Mouse (Mus musculus) neural tube, embryonic 15.5 days (tissue): ENCODE measurements at regions not wholly inside any gene's neighbourhood (a gene's known extent, or its start where the extent isn't known, plus 50 kb on each side); places are given as distances from the start of the nearest gene placed in this dataset.

Experiments used
- ATAC-seq: fragments of 200-750 bp; cut with Nextera tagmentation; 2 replicates; pipeline ENCODE4 v1.8.0; 2017; ENCODE audit warnings: mild to moderate bottlenecking, moderate TSS enrichment, moderate library complexity; ENCODE audit not compliant: low FRiP score
- H3K27ac ChIP-seq: fragments of 300-500 bp; sonication (generic); replicated peaks from 2 replicates; pipeline ENCODE4 v1.5.1; 2015; ENCODE audit warnings: mild to moderate bottlenecking, inconsistent platforms
- H3K27me3 ChIP-seq: fragments of 300-500 bp; sonication (generic); replicated peaks from 2 replicates; pipeline ENCODE4 v1.6.1; 2015; ENCODE audit warnings: inconsistent platforms
- H3K36me3 ChIP-seq: fragments of 300-500 bp; sonication (generic); 2 replicates; pipeline ENCODE4 v1.6.1; 2015; ENCODE audit warnings: inconsistent platforms
- H3K4me1 ChIP-seq: fragments of 300-500 bp; sonication (generic); 2 replicates; pipeline ENCODE4 v1.6.1; 2015; ENCODE audit warnings: inconsistent platforms
- H3K4me2 ChIP-seq: fragments of 300-500 bp; sonication (generic); 2 replicates; pipeline ENCODE4 v1.6.1; 2015; ENCODE audit warnings: inconsistent platforms, mild to moderate bottlenecking, moderate library complexity
- H3K4me3 ChIP-seq: fragments of 300-500 bp; sonication (generic); replicated peaks from 2 replicates; pipeline ENCODE4 v1.5.1; 2015; ENCODE audit warnings: mild to moderate bottlenecking, inconsistent platforms
- H3K9ac ChIP-seq: fragments of 300-500 bp; sonication (generic); replicated peaks from 2 replicates; pipeline ENCODE4 v1.6.1; 2015; ENCODE audit warnings: mild to moderate bottlenecking, inconsistent platforms
- H3K9me3 ChIP-seq: fragments of 300-500 bp; sonication (generic); replicated peaks from 2 replicates; pipeline ENCODE4 v1.6.1; 2016; ENCODE audit warnings: inconsistent platforms
- WGBS: fragments of 180-500 bp; shearing (Covaris S2); methylation state at CpG from one replicate; pipeline ENCODE4 v1.1.7; 2015; ENCODE audit warnings: mixed read lengths; 5-methylcytosine and 5-hydroxymethylcytosine counted together

DNA sequence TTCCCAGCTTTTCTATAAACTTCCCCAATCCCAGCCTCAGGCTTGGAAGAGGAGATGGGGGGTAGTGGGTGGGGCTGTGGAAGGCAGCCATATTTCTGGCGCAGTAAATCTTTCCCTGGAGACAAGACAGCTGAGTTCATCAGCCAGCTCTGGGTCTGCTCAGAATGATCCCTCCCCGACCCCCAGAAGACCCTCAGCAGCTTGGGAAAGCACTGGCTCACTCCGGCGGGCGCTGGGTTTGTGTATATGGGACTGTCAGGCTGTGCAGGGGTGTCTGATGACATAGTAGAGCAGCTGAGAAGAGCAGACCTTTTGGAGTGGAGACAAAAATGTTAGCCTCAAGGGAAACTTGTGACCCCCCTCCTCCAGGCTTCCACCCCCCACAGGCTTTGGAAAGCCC, 181.4 kb downstream of the Zfp36l1 start:
- no peak for ATAC-seq
- peaks cover 33% of the 10 kb centered on the region for H3K4me1 ChIP-seq

DNA sequence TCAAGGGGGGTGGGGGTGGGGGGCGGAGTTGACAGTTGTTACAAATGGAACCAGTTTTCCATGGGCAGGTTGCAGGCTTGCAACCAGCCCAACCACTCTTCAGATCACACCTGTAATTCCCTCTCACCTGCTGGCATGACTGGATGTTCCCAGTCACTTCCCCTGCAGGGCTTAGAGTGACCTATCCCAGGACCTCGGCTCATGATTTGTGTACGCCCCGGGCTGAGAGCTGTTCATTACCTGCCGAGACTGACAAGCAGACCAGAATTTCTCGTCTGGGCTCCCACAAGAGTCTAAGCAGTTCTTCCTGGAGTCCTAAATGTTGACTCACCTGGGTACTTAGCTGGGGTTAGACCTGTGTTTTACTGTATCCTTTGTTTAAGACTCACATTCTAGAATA, 183.0 kb downstream of the Zfp36l1 start:
- Histone ChIP-seq H3K36me3 (no peaks in the 10 kb centered on the region), H3K4me3 (no peak overlapping the region), H3K9me3 (no peaks in the 10 kb centered on the region), H3K27me3 (no peaks in the 10 kb centered on the region), H3K4me1 (peaks cover 50% of the 10 kb centered on the region), H3K27ac (no peak overlapping the region), H3K4me2 (no peak overlapping the region), H3K9ac (no peak overlapping the region)
- ATAC-seq, result no peak
- 80% methylated on average over 6 of the region's 6 CpGs for WGBS

More for the DNA sequence above, 181.4 kb downstream of the Zfp36l1 start:
- 36% methylated on average over 5 of the region's 5 CpGs for WGBS
- H3K36me3 ChIP-seq, result no peaks in the 10 kb centered on the region
- no peak overlapping the region for H3K4me2 ChIP-seq
- no peaks in the 10 kb centered on the region for H3K9me3 ChIP-seq
- no peak overlapping the region for H3K4me3 ChIP-seq
- no peak overlapping the region for H3K9ac ChIP-seq
- H3K27me3 ChIP-seq, result no peaks in the 10 kb centered on the region
- no peak overlapping the region for H3K27ac ChIP-seq

DNA sequence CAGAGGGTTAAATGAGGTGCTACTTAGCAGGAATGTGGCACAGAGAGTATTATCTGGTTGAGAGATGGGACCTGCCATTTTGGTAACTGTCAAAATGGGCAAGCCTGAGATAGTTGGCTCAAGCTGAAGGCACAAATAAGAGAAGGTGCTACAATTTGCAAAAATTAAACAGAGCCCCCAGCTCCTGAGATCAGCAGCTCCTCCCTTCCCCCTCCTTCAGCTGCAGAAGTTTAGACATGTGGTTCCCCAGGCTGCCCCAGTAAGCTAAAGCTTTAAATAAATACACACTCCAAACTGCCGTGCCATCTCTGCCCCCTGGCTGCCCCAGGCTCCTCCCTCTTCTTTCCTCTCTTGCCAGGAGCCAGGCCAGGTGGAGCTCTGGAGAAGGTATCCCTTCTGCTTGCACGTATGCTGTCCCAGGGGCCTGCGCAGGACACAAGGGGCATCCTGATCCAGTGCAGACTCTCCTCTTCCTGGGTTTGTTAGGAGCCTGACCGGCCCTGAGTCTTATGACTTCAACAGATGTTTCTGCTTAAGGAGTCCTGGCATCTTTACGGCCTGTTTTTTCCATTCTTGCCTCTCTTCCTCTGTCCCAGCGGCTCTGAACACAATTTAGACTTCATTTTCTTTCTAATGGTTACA, 184.0 kb downstream of the Zfp36l1 start:
- Histone ChIP-seq H3K36me3 (no peaks in the 10 kb centered on the region), H3K27ac (peak overlapping the region; percentile 84), H3K9ac (no peak overlapping the region), H3K4me1 (peaks cover 58% of the 10 kb centered on the region), H3K4me3 (no peak overlapping the region), H3K27me3 (no peaks in the 10 kb centered on the region), H3K9me3 (no peaks in the 10 kb centered on the region), H3K4me2 (no peak overlapping the region)
- ATAC-seq, result no peak
- 34% methylated on average over 6 of the region's 6 CpGs for WGBS

DNA sequence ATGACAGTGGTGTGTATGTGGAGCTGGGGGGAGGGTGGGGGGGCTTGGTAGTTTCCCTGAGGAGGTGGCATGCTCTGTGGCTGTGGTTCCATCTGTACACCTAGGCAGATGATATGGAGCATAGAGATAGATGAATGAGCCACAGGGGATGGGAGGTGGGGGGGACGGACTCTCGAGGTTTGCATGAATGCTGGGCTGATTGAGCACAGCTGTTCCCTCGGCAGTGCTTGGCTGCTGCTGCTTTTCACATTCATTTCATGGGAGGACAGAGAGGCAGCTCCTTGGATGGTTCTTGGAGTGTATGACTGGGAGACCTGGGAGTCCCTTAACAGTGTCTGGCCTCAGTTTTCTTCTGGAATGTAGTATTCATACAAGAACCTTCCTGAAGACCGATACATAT, 184.5 kb downstream of the Zfp36l1 start:
- H3K4me1 ChIP-seq, result peaks cover 58% of the 10 kb centered on the region
- 30% methylated on average over 4 of the region's 4 CpGs for WGBS

DNA sequence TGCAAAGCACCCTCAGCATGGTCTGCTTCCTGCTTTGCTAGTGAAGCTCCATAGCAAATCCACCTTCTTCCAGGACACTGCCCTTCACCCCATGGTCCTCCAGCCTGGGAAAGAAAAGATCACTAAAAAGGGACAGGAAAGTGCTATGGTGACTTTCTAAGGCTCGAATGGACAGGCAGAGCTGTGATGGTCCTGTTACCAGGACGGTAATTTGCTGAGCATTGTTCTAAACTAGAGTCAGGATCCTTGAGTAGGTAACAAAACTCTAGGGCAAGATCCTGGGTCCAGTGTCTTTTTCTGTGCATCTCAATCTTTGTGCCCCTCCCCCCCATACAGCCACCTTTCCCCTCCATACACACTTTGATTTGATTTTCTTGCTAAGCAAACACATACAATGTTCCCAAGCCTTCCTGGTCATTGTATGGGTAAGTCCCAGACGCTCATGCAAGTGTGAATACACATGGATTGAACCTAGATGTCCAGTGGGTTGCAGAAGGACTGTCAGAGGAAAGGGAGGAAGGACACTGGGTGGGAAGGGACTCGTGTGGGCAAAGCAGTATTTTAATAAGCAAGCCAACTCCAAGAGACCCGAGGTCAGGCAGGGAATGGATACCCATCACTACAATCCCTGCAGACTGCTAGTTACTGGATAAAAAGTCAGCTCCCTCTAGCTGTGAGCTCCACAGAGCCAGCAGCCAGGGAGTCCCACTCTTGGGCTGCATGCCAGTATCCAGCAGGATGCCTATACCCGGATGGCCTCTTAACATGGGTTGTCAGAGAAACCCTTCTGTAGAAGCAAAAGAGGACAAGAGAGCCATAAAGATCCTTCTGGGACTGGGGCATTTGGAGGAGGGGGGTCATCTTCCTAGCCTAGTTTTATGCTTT, 186.9 kb downstream of the Zfp36l1 start:
- no peaks in the 10 kb centered on the region for H3K27me3 ChIP-seq
- peak; percentile 53; the same call in 1 of the 2 replicates for ATAC-seq
- H3K4me1 ChIP-seq, result peaks cover 52% of the 10 kb centered on the region
- H3K9me3 ChIP-seq, result no peaks in the 10 kb centered on the region
- H3K4me2 ChIP-seq, result peak overlapping the region; percentile 28
- peak overlapping the region; percentile 84 for H3K27ac ChIP-seq
- no peaks in the 10 kb centered on the region for H3K36me3 ChIP-seq
- H3K4me3 ChIP-seq, result no peak overlapping the region
- WGBS, result 15% methylated on average over 6 of the region's 6 CpGs
- H3K9ac ChIP-seq, result no peak overlapping the region

More for the DNA sequence above, 184.5 kb downstream of the Zfp36l1 start:
- H3K9me3 ChIP-seq, result no peaks in the 10 kb centered on the region
- no peaks in the 10 kb centered on the region for H3K27me3 ChIP-seq
- H3K4me3 ChIP-seq, result no peak overlapping the region
- peak overlapping the region; percentile 84 for H3K27ac ChIP-seq
- no peak overlapping the region for H3K9ac ChIP-seq
- H3K36me3 ChIP-seq, result no peaks in the 10 kb centered on the region
- H3K4me2 ChIP-seq, result no peak overlapping the region
- 0 out of 2 replicates have a peak, but pooled peaks have one; percentile 16 for ATAC-seq

DNA sequence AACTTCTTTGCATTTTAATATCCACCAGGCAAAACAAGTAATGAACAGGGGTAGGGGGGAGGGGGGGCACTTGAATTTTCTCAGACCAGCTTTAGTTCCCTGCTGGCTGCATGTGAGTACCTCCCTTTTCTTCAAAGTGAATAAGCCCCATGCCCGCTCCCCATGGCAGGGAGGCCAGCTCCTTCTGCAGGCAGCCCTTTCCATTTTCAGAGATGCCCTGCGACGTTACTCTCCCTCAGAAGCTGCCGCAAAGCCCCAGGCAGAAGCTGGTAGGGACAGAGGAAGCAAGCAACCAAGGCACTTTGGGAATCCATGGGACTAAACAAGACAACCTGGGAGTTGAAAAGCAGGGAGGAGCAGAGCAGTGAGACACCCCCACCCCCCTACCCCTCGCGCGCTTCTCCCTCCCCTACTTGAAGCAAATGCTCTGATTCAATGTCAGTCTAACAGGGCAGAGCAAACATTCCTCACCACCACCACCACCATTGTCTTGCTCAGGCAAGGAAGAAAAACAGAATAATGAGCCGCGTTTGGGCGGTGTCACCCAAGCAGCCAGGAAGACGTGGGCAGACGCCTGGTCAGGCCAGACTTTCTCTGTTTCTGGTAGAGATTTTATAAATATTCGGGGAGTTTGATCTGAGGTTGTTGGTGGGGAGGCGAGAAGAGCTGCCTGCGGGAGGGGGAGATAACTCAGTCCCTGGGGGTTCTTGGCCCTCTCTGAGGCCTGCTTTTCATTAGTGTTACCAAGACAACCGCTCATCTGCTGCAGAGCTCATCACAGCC, 187.7 kb downstream of the Zfp36l1 start:
- Histone ChIP-seq H3K36me3 (no peaks in the 10 kb centered on the region), H3K4me1 (peaks cover 50% of the 10 kb centered on the region), H3K27me3 (no peaks in the 10 kb centered on the region), H3K9me3 (no peaks in the 10 kb centered on the region; the same call in 1 of the 2 replicates), H3K27ac (peak overlapping the region; percentile 84), H3K9ac (no peak overlapping the region), H3K4me3 (no peak overlapping the region), H3K4me2 (peak overlapping the region; percentile 28)
- 2% methylated on average over 16 of the region's 16 CpGs for WGBS
- peak; percentile 85 for ATAC-seq

DNA sequence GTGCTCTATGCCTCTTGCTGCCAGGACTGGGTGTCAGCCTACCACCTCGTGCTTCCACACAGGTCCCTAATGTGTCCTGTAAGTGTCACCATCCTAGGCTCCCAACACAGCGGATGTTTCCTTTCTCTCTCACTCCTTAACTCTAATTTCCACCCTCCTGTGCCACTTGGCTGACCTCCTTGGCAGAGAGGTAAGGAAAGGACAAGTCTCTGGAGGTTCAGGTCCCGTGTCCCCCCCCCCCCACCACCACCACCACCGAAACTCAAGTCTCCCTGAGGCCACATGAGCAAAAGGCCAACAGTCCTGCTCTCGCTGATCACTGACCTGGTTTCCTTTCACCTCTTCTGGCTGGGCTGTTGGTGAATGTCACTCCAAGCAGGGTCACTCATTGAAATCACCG, 189.0 kb downstream of the Zfp36l1 start:
- ATAC-seq, result no peak

DNA sequence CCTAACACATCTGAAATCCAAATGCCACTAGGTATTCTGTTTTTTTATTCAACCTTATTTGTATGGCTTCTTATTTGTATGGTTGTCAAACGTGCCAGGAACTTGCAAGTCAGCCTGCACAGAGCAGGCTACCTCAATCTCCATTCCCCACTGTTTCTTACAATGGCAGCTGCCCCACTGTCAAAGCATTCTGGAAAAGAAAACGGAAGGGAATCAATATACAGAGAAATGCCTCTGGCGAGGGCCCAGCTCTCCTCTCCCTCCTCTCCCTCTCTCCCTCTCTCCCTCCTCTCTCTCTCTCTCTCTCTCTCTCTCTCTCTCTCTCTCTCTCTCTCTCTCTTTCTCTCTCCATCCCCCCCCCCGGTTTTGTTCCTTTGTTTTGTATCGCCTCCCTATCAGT, 191.0 kb downstream of the Zfp36l1 start:
- Histone ChIP-seq H3K4me2 (no peak overlapping the region), H3K4me1 (peaks cover 31% of the 10 kb centered on the region), H3K36me3 (no peaks in the 10 kb centered on the region), H3K27ac (no peak overlapping the region), H3K27me3 (no peaks in the 10 kb centered on the region), H3K9ac (no peak overlapping the region), H3K9me3 (no peaks in the 10 kb centered on the region; the same call in 1 of the 2 replicates), H3K4me3 (no peak overlapping the region)
- WGBS, result 23% methylated on average over 5 of the region's 5 CpGs
- no peak for ATAC-seq

More for the DNA sequence above, 189.0 kb downstream of the Zfp36l1 start:
- Histone ChIP-seq H3K4me1 (peaks cover 46% of the 10 kb centered on the region), H3K36me3 (no peaks in the 10 kb centered on the region), H3K9me3 (no peaks in the 10 kb centered on the region; the same call in 1 of the 2 replicates), H3K27ac (peak overlapping the region; percentile 84; the same call in 1 of the 2 replicates), H3K27me3 (no peaks in the 10 kb centered on the region), H3K4me2 (no peak overlapping the region), H3K9ac (no peak overlapping the region), H3K4me3 (no peak overlapping the region)
- WGBS, result 86% methylated on average over 6 of the region's 6 CpGs

DNA sequence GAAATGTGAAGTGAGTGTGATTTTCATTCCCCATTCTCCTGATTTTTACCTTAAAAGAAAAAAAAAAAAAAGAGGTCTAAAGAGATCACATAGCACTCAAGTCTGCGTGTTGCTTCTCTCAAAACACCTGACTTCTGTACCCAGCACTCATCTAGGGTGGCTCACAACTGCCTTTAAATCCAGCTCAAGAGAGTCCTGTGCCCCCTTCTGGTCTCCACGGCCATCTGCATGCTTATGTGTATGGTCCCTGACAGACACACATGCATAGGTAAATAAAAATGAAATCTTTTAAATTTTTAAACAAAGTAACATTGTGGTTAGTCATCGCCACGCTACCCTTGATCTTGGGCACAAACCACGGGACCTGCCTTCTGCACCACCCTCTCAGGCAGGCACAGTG, 193.8 kb downstream of the Zfp36l1 start:
- H3K4me1 ChIP-seq, result peaks cover 6% of the 10 kb centered on the region; the same call in 1 of the 2 replicates
- H3K36me3 ChIP-seq, result no peaks in the 10 kb centered on the region
- ATAC-seq, result no peak
- WGBS, result 92% methylated on average over 5 of the region's 5 CpGs
- no peak overlapping the region for H3K27ac ChIP-seq
- H3K9ac ChIP-seq, result no peak overlapping the region
- no peak overlapping the region for H3K4me2 ChIP-seq
- H3K27me3 ChIP-seq, result no peaks in the 10 kb centered on the region
- H3K9me3 ChIP-seq, result no peaks in the 10 kb centered on the region; the same call in 1 of the 2 replicates
- H3K4me3 ChIP-seq, result no peak overlapping the region

DNA sequence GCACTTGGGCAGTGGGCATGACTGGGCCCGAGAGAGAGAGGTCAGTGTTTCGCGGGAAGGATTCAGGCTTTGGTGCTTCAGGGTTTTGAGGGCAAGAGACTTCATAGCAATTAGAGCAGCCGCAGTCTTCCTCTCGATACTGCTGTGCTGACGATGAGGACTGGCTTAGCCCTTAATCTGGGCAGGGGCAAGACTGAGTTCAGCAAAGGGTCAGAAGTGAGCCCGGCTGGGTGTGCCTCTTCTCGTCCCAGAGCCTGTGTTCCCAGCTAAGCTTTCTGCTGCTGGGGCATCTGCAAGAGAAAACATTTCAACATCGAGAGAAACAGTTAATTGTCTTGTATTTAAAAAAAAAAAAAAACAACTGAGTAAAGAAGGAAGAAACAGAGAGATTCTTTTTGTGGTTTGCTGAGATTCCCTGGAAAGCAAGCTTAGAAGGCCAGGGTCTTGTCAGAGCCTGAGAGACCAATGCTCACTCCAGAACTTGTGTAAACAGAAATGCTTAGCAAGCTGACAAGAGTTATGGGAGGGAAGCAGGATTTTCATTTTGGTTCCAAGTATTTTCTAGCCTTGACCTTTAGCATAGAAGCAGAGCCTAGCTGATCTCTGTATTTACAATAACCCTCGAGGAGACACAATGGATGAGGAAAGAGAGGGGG, 195.1 kb downstream of the Zfp36l1 start:
- Histone ChIP-seq H3K27me3 (no peaks in the 10 kb centered on the region), H3K9me3 (no peaks in the 10 kb centered on the region; the same call in 1 of the 2 replicates), H3K4me2 (no peak overlapping the region), H3K4me3 (no peak overlapping the region), H3K4me1 (peaks cover 6% of the 10 kb centered on the region; the same call in 1 of the 2 replicates), H3K36me3 (no peaks in the 10 kb centered on the region), H3K9ac (no peak overlapping the region), H3K27ac (0 out of 2 replicates have a peak overlapping the region, but pooled peaks have one; percentile 1)
- ATAC-seq, result no peak
- WGBS, result 46% methylated on average over 10 of the region's 10 CpGs
